Mouse (Mus musculus): Measurements from ENCODE around the gene Ngfr.

GRCm38 (mm10) chr11:95609924-95610323 lies 22.4 kb upstream of the Ngfr start:
- no peak for TF ChIP-seq GATA1 (IDR thresholded peaks at IDR 0.05; ENCODE audit: borderline replicate concordance, low read length)
- no peak for TF ChIP-seq CTCF (IDR thresholded peaks at IDR 0.05; ENCODE audit: low read depth, low read length)
